Mouse (Mus musculus): ENCODE measurements around the gene Mogat2. TPM values are rescaled to one million over a fixed set of nuclear protein-coding genes. Genes with fewer than 3 reads are reported as not detected.

The Mogat2 gene
- total RNA-seq, 1 experiment from 2014 or later, result 0.46 TPM

GRCm38 (mm10) chr7:99171730-99172463, 66.5 kb downstream of the Mogat2 start:
- no peak for ATAC-seq (replicated peaks; ENCODE audit: low read depth, poor library complexity, severe bottlenecking)

- no peak for ATAC-seq (replicated peaks; ENCODE audit: low read depth, poor library complexity, severe bottlenecking)
These were observed 67.9 kb downstream of the Mogat2 start for GRCm38 (mm10) chr7:99170519-99170918.

- no peak for ATAC-seq (replicated peaks; ENCODE audit: low read depth, poor library complexity, severe bottlenecking)
These were observed 68.6 kb downstream of the Mogat2 start for GRCm38 (mm10) chr7:99169717-99170403.

Other genes with a start within 250 kb of the Mogat2 start
- 31.4 and 37.1 TPM in 2 replicates for gene Uvrag, start 97.5 kb downstream of the Mogat2 start, total RNA-seq (2017)
- 0.46 and 0.97 TPM in 2 replicates for gene Dgat2, start 55.9 kb downstream of the Mogat2 start, total RNA-seq (2017)
- gene Map6, start 28.8 kb upstream of the Mogat2 start, total RNA-seq (2017), result not detected in 2 replicates
- gene Serpinh1, start 114.6 kb upstream of the Mogat2 start, total RNA-seq (2017), result 0.14 TPM in 1 of 2 replicates, not detected in the other
- not detected in 2 replicates for gene Gdpd5, start 142.8 kb upstream of the Mogat2 start, total RNA-seq (2017)
- not detected in 2 replicates for gene Klhl35, start 227.4 kb upstream of the Mogat2 start, total RNA-seq (2017)
- 1,801 and 2,134 TPM in 2 replicates for gene Rps3, start 245.1 kb upstream of the Mogat2 start, total RNA-seq (2017)